Mouse (Mus musculus) liver, embryonic 16.5 days (tissue): ENCODE data around the gene Ikbkg. TPM values are rescaled to one million over a fixed set of nuclear protein-coding genes. Genes with fewer than 3 reads are reported as not detected.

Experiments
- polyA plus RNA-seq: library from polyadenylated mRNA; unstranded; fragments of >200 nt; fragmentation: Nextera tagmentation; extraction: Ambion mirVana; gene quantifications from 2 replicates; pipeline ENCODE4 v1.2.1, GENCODE M21; 2015

Ikbkg gene
- polyA plus RNA-seq, 1 experiment from 2014 or later, result 29.7 TPM

Other genes with a start within 250 kb of the Ikbkg start
- not detected in 2 replicates for gene Tex28, start 225.5 kb upstream of the Ikbkg start, polyA plus RNA-seq
- not detected in 2 replicates for gene Tktl1, start 216.0 kb upstream of the Ikbkg start, polyA plus RNA-seq
- 42.7 and 53.3 TPM in 2 replicates for gene Flna, start 143.5 kb upstream of the Ikbkg start, polyA plus RNA-seq
- 7.4 and 7.7 TPM in 2 replicates for gene Emd, start 138.6 kb upstream of the Ikbkg start, polyA plus RNA-seq
- gene Rpl10, start 122.5 kb upstream of the Ikbkg start, polyA plus RNA-seq, result 375 and 448 TPM in 2 replicates
- 27.8 and 30.2 TPM in 2 replicates for gene Taz, start 111.4 kb upstream of the Ikbkg start, polyA plus RNA-seq
- 22.0 and 23.6 TPM in 2 replicates for gene Dnase1l1, start 111.0 kb upstream of the Ikbkg start, polyA plus RNA-seq
- 79.2 and 79.8 TPM in 2 replicates for gene Atp6ap1, start 96.2 kb upstream of the Ikbkg start, polyA plus RNA-seq
- 57.2 and 63.5 TPM in 2 replicates for gene Gdi1, start 88.3 kb upstream of the Ikbkg start, polyA plus RNA-seq
- gene Fam50a, start 80.3 kb upstream of the Ikbkg start, polyA plus RNA-seq, result 25.0 and 30.2 TPM in 2 replicates
- 1.2 and 1.5 TPM in 2 replicates for gene Plxna3, start 64.2 kb upstream of the Ikbkg start, polyA plus RNA-seq
- gene Lage3, start 39.7 kb upstream of the Ikbkg start, polyA plus RNA-seq, result 35.8 and 42.0 TPM in 2 replicates
- 37.1 and 39.3 TPM in 2 replicates for gene Ubl4a, start 20.1 kb upstream of the Ikbkg start, polyA plus RNA-seq
- 6.1 TPM in 2 replicates for gene Slc10a3, start 19.9 kb upstream of the Ikbkg start, polyA plus RNA-seq
- 13.1 and 14.2 TPM in 2 replicates for gene Fam3a, start within 50 bp of the Ikbkg start, polyA plus RNA-seq
- 42.3 and 42.7 TPM in 2 replicates for gene G6pdx, start 35.9 kb downstream of the Ikbkg start, polyA plus RNA-seq
- not detected in 2 replicates for gene Gm6880, start 88.1 kb downstream of the Ikbkg start, polyA plus RNA-seq
- not detected in 2 replicates for gene Olfr1326-ps1, start 181.6 kb downstream of the Ikbkg start, polyA plus RNA-seq
- not detected in 2 replicates for gene Olfr1325, start 199.4 kb downstream of the Ikbkg start, polyA plus RNA-seq